Mouse (Mus musculus): ENCODE data around the gene Phf2.

Gene Phf2

DNA sequence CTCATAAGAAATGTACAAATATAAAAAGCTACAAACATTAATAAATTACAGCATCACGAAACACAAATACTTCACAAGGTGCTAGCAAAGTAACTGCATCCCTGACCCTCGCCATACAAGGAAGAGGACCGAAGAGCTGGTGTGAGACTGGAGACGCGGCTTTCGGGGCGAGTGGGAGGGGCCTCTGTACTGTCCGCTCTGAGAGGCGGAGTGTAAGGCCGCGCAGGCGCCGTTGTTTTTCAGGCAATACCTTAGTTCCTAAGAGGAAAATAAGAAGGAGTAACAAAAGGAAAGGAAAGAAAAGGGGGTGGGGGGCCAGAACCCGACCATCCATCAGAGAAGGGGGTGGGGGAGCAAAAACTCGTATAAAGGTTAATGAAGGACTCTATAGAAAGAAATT lies 68.7 kb downstream of the Phf2 start:
- no peak for DNase-seq

DNA sequence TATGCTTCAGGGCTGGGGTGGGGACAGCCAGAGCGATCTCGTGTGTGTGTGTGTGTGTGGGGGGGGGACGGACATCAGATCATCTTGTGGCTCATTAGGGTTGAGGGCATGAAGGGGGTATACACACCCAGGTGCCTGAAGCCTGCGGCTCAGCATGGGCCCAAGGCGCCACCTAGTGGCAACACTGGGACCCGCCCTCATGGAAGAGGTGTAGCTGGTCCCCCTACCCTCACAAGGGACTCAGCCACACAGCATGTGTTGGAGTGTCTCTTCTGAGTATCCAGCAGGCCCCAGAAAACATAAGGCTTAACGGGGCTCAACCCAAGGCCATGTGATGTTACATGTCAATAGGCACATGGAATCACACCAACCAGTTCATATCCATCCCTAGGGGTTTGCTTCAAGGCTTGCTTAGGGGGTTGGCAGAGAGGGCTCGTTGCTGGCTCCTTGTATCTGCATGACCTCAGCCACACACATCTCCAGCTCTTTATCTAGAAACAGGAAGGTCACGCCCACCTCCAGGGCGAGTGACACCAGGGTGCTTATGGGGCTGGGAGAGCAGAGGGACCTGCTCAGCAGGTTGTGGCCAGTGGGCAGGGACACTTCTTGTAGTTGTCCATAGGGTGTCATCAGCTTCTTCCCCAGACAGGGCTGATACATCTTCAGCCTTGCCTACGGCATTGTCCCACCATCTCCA lies 69.9 kb downstream of the Phf2 start:
- DNase-seq = peak; percentile 79

DNA sequence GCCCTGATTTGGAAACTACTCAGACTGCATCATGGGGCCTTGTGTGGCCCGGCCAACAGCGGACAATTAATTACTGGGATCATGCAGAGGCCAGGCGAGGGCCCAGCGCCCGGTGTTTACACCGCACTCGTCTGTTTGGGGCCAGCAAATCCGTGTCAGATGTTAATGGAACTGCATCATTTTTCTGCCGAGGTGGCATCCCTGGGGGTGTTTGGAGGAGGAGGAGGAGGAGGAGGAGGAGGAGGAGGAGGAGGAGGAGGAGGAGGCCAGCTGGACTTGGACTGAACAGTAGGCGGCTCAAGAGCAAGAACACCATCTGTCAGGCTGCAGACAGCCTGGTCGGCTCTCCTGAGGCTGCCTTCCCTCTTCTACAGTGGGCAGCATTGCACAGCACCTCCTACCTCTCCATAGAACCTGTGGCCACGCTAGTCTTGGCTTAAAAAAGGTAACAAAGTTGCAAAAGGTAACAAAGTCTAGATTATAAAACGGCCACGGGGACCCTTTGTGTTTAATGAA lies 72.6 kb downstream of the Phf2 start:
- peak; percentile 54 for DNase-seq

- no peak for DNase-seq
Observed at GRCm38 (mm10) chr13:48796906-48797305, 74.0 kb downstream of the Phf2 start.

DNA sequence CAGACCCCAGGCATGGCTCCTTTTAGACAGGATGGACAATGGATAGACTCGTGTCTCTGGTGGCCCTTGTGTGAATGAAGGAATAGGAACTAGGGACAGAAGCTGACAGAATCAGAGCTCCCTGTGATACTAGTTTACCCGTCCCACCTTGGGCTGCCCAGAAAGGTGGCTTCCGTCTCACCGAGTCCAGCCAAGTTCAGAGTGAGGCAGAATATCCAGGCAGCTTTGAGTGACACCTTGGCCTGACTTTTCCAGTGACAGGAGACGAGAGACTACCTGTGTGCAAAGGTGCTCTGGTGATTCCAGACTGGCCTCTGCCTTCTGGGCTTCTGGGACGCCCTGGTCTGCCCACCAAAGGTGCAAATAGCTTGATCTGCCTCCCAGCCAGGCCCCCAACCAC lies 75.2 kb downstream of the Phf2 start:
- no peak for DNase-seq

GRCm38 (mm10) chr13:48784594-48785298 lies 86.2 kb downstream of the Phf2 start:
- DNase-seq = no peak

GRCm38 (mm10) chr13:48784151-48784550 lies 86.8 kb downstream of the Phf2 start:
- DNase-seq = no peak

- peak; percentile 28 for DNase-seq
Observed at GRCm38 (mm10) chr13:48782727-48783725, 87.9 kb downstream of the Phf2 start.

- DNase-seq = no peak
Observed at GRCm38 (mm10) chr13:48780345-48781010, 90.4 kb downstream of the Phf2 start.

DNA sequence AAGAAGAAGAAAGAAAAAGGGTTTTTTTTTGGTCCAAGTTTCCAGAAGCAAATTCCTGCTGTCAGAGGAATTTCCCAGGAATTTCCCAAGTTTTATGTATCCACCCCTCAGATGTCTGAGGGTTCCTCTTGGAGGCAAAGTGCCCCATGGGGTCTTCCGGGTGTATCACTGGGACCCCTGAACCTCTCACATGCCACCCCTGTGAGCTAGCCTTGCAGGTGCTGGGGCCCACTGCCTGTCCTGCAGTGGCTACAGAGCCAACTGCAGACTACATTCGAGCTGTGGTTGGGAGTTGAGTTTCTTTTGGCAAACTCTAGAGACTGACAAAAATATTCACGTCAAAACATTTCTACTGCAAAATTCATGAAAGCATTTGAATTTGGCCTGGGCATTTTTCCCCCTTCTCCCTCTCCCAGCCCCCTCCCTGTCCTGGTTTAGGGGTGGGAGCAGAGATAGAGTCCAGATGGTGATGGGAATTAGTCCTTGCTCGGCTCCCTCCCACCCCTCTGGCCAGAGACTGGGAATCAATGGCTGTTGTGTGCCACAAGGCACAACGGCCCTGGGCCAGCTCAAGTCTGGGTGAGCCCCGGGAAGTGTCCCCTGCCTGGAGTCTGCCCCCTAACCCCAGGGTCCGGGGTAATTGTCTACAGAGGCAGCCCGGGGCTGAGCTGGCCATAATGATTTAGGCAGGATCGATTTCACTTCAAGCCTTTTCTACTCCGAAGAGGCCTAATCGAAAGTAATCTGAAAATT lies 91.2 kb downstream of the Phf2 start:
- DNase-seq = peak; percentile 47

- no peak for DNase-seq
Observed at GRCm38 (mm10) chr13:48778138-48778537, 92.8 kb downstream of the Phf2 start.

DNA sequence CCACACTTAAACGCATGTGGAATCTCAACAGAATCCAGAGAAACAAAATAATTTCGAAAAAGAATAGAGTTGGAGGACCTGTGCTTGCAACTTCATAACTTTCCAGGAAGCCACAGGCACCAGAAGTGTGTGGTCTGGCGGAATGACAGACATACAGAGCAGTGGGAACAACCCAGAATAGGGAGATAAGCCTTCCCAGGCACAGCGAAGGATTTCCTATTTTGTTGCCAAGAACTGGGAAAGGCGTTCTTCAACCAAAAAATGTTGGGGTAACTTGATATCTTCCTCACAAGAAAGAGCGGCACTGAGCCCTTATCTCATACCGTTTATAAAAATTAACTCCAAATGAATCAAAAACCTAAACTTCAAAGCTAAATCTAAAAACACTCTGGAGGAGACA lies 96.4 kb downstream of the Phf2 start:
- DNase-seq = no peak

DNA sequence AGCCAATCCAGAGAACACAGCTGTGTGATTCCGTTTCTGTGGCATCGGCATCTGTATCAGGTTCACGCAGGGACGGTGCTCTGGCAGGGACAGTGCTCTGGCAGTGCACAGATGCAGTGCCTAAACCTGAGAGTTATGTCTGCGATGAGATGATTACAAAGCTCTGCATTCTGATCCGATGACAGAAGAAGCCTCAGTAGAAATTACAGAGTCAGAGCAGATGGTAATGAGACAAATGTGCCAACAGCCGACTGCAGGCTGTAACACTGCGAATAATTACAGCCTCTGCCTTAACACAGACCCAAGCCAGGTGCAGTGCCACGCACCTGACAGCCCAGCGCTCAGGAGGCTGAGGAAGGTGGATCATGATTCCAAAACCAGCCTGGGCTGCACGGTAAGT lies 102.8 kb downstream of the Phf2 start:
- no peak for DNase-seq

GRCm38 (mm10) chr13:48763701-48764245 lies 107.1 kb downstream of the Phf2 start:
- DNase-seq = no peak

- no peak for DNase-seq
Observed at GRCm38 (mm10) chr13:48760855-48761436, 110.0 kb downstream of the Phf2 start.

DNA sequence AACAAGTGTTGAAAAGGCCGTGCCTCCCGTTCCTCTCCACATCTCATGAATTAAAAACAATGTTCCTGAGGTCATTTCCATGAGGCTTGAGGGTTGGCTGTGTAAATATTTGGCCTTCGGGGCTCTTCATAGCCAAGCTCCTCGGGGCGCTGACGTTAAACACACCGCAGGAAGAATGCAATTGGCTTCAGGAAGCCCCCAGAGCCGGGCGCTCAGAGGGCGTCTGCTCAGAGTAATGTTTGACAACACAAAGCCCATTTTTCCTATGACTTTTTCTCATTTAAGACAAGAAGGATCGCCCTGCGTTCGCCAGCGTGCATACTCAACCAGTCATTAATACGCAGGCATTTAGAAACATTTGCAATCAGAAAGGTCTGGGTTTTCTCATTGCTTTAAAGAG lies 114.2 kb downstream of the Phf2 start:
- no peak for DNase-seq
